Comparison of ENCODE assay signal across 8 mouse cellular contexts in the genomic region with DNA sequence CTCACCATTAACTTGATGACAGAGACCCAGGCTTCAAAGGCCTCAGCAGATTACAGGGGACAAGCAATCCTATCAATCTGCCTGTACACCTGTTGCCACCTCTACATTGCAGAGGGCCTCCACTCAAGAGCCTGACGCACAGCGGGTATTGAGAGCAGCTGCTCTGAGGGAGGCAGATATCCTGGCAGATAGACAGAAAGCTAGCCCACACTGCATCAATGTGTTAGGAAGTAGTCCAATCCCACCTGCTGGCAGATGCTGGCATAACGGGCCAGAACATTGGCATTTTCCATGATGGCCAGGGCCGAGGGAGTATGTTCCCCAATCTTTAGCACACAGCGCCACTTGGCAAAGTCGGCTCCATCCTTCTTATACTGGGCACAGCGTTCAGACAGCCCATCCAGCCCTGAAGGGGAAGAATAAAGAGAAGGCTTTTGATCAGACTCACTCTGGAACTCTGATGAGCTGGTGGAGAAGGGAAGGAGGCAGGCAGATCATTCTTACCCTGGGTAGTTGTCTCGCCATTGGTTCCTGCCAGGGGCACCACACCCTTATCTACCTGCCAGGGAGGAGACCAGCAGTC. TPM values are rescaled to one million over a fixed set of nuclear protein-coding genes. Genes with fewer than 3 reads are reported as not detected.
DNase-seq lines count a peak whose midpoint lies in the region; ATAC-seq lines count a peak whose summit lies in the region.

No protein-coding gene starts in this region.

- ATAC-seq in forebrain, embryonic 14.5 days = no peak
- no peak for ATAC-seq in neural tube, embryonic 14.5 days (ENCODE audit: low read depth)

- peaks cover 31% of the 10 kb centered on the region for H3K36me3 ChIP-seq in forebrain, embryonic 14.5 days (ENCODE audit: control insufficient read depth, insufficient read depth, low read length)
- H3K36me3 ChIP-seq in neural tube, embryonic 14.5 days (ENCODE audit: control insufficient read depth, insufficient read depth, low read length) = peaks cover 26% of the 10 kb centered on the region

- H3K27ac ChIP-seq in forebrain, embryonic 14.5 days (ENCODE audit: low read depth, low read length) = no peak overlapping the region
- H3K27ac ChIP-seq in neural tube, embryonic 14.5 days (ENCODE audit: low read depth, low read length) = no peak overlapping the region

- peaks cover 19% of the 10 kb centered on the region for H3K4me1 ChIP-seq in forebrain, embryonic 14.5 days (ENCODE audit: control insufficient read depth, insufficient read depth, low read length)
- H3K4me1 ChIP-seq in neural tube, embryonic 14.5 days (ENCODE audit: control insufficient read depth, insufficient read depth, low read length) = peaks cover 20% of the 10 kb centered on the region

- intact Hi-C loops in left cerebral cortex, postnatal 36 days (cut with DNase I) = loop anchor here (5.0 kb wide), 1 partner anchor 94 kb away; no protein-coding TSS in a partner anchor

- no peak overlapping the region for H3K9ac ChIP-seq in forebrain, embryonic 14.5 days (ENCODE audit: low read length)
- H3K9ac ChIP-seq in neural tube, embryonic 14.5 days (replicated peaks; ENCODE audit: low read depth, low read length) = no peak overlapping the region

- 70% methylated on average over 8 of the region's 8 CpGs for WGBS in forebrain, embryonic 14.5 days
- WGBS in neural tube, embryonic 14.5 days = 70% methylated on average over 8 of the region's 8 CpGs

- no peaks in the 10 kb centered on the region for H3K9me3 ChIP-seq in forebrain, embryonic 14.5 days (replicated peaks; ENCODE audit: control insufficient read depth, low read length)
- no peaks in the 10 kb centered on the region for H3K9me3 ChIP-seq in neural tube, embryonic 14.5 days (ENCODE audit: control insufficient read depth, low read length)

- peak; percentile 49 to 52 for DNase-seq in frontal cortex, postnatal 36 days (ENCODE audit: low spot score in 2 of 2)
- no peak for DNase-seq in frontal cortex, postnatal 14 days (ENCODE audit: low spot score in 2 of 2)
- peak; percentile 53 to 74 for DNase-seq in spleen, postnatal 4 days (ENCODE audit: low spot score in 2 of 2)
- DNase-seq in spleen, adult 18-20 months = no peak
- peak; percentile 34 for DNase-seq in forebrain, embryonic 14.5 days (ENCODE audit: low spot score)
- DNase-seq in left cerebral cortex, postnatal 36 days (ENCODE audit: low spot score in 2 of 2) = peak; percentile 50 to 56
- no peak for DNase-seq in ovary, adult 18-20 months (ENCODE audit: low spot score)

- 0 out of 2 replicates have a peak overlapping the region, but pooled peaks have one; percentile 90 for H3K4me2 ChIP-seq in forebrain, embryonic 14.5 days (ENCODE audit: low read length)
- H3K4me2 ChIP-seq in neural tube, embryonic 14.5 days (ENCODE audit: low read depth, low read length) = peak overlapping the region; percentile 90; the same call in 1 of the 2 replicates

- H3K4me3 ChIP-seq in forebrain, embryonic 14.5 days (ENCODE audit: low read depth, low read length) = no peak overlapping the region
- no peak overlapping the region for H3K4me3 ChIP-seq in neural tube, embryonic 14.5 days (ENCODE audit: low read depth, low read length)

- no peaks in the 10 kb centered on the region for H3K27me3 ChIP-seq in forebrain, embryonic 14.5 days (replicated peaks; ENCODE audit: control insufficient read depth, insufficient read depth, low read length)
- no peaks in the 10 kb centered on the region for H3K27me3 ChIP-seq in neural tube, embryonic 14.5 days (ENCODE audit: control insufficient read depth, insufficient read depth, low read length)

RNA-seq across cellular contexts. Expression of gene Fam57b, which starts 1.0 kb away (rescaled TPM):
- polyA plus RNA-seq in forebrain, embryonic 14.5 days (2014; fragmentation: Nextera tagmentation; extraction: Ambion mirVana) = 31.3 and 37.4 TPM in 2 replicates
- total RNA-seq in left cerebral cortex, postnatal 36 days (2021) = 10 to 100 TPM; 81.6 to 84.1 TPM
- 50.9 and 64.4 TPM in 2 replicates for polyA plus RNA-seq in neural tube, embryonic 14.5 days (2014; fragmentation: Nextera tagmentation; extraction: Ambion mirVana)

RNA-seq across cellular contexts. Expression of gene Ppp4c, which starts 4.1 kb away (rescaled TPM):
- polyA plus RNA-seq in forebrain, embryonic 14.5 days (2014; fragmentation: Nextera tagmentation; extraction: Ambion mirVana) = 231 and 256 TPM in 2 replicates
- total RNA-seq in left cerebral cortex, postnatal 36 days (2021) = 10 to 100 TPM; 47.5 to 49.9 TPM
- polyA plus RNA-seq in neural tube, embryonic 14.5 days (2014; fragmentation: Nextera tagmentation; extraction: Ambion mirVana) = 154 and 168 TPM in 2 replicates

RNA-seq across cellular contexts. Expression of gene Tbx6, which starts 15.2 kb away (rescaled TPM):
- polyA plus RNA-seq in forebrain, embryonic 14.5 days (2014; fragmentation: Nextera tagmentation; extraction: Ambion mirVana) = 0.42 and 0.47 TPM in 2 replicates
- under 1 TPM; 0.54 to 0.68 TPM for total RNA-seq in left cerebral cortex, postnatal 36 days (2021)
- 0.27 and 0.55 TPM in 2 replicates for polyA plus RNA-seq in neural tube, embryonic 14.5 days (2014; fragmentation: Nextera tagmentation; extraction: Ambion mirVana)

RNA-seq across cellular contexts. Expression of gene Ypel3, which starts 19.7 kb away (rescaled TPM):
- 206 and 230 TPM in 2 replicates for polyA plus RNA-seq in forebrain, embryonic 14.5 days (2014; fragmentation: Nextera tagmentation; extraction: Ambion mirVana)
- 100 to 1,000 TPM; 303 to 345 TPM for total RNA-seq in left cerebral cortex, postnatal 36 days (2021)
- 219 and 246 TPM in 2 replicates for polyA plus RNA-seq in neural tube, embryonic 14.5 days (2014; fragmentation: Nextera tagmentation; extraction: Ambion mirVana)

RNA-seq across cellular contexts. Expression of gene Gdpd3, which starts 30.3 kb away (rescaled TPM):
- 1.2 and 1.3 TPM in 2 replicates for polyA plus RNA-seq in forebrain, embryonic 14.5 days (2014; fragmentation: Nextera tagmentation; extraction: Ambion mirVana)
- 1 to 10 TPM in 1 of 2 experiments, under 1 TPM in 1; 0.99 to 3.0 TPM for total RNA-seq in left cerebral cortex, postnatal 36 days (2021)
- polyA plus RNA-seq in neural tube, embryonic 14.5 days (2014; fragmentation: Nextera tagmentation; extraction: Ambion mirVana) = 1.8 and 2.4 TPM in 2 replicates

Comparison
In these comparisons a context has a peak if more than half of its experiments do, and no peak if none do; other contexts are left out.
1. DNase-seq: peak in frontal cortex, postnatal 36 days (2 of 2), spleen, postnatal 4 days (2 of 2), forebrain, embryonic 14.5 days (single experiment) and left cerebral cortex, postnatal 36 days (2 of 2); none in frontal cortex, postnatal 14 days (0 of 2), spleen, adult 18-20 months (0 of 2) and ovary, adult 18-20 months (single experiment).